Mouse (Mus musculus) lung, postnatal 25 days (tissue): ENCODE measurements around the gene Mob3a.
A peak's percentile ranks its signal among the peaks of the same experiment; 100 is the strongest.

ENCODE experiments used
- DNase-seq: peaks from one replicate; pipeline ENCODE4 v3.0.0; 2022; ENCODE audit warnings: low spot score

The Mob3a gene

DNA sequence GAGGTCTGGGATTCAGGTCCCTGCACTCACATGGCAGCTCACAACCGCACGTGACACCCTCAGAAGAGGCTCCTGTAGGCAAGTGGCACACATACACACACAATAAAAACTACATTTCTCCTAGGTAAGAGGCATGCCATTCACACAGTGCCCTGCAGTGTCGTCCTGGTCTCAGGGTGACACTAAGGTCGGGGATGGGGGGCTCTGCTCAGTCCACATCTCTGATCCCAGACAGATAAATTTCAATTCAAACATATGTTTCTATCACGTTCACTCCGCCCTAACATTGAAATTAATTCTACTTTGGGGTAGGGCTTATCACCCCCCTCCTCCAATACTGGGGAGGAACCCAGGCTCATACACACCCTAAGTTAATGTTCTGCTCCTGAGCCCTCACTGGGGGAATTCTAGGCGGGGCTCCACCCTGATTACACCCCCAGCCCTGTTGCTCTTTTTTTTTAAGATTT is 1.7 kb downstream of the Mob3a start:
- no peak for DNase-seq

GRCm38 (mm10) chr10:80698605-80699004 is 3.2 kb downstream of the Mob3a start:
- DNase-seq: no peak

DNA sequence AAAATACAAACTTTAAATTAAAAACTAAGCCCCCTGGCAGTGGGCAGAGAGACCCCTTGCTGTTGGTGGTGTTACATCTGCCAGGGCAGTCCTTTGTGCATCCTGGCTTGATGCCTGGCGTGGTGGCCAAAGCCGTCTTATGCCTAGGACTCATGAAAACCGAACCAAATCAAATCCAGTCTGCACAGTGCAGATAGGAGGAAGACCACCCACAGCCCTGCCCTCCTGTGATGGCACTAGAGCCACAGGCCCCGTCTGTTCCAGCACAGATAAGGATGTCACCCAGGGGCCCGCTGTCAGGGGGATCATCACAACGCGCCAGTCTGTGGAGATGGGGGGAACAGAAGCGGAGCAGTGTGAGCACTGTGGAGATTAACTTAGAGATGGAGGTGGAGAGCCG is 4.0 kb downstream of the Mob3a start:
- DNase-seq: no peak

GRCm38 (mm10) chr10:80697393-80697787 is 4.4 kb downstream of the Mob3a start:
- no peak for DNase-seq

DNA sequence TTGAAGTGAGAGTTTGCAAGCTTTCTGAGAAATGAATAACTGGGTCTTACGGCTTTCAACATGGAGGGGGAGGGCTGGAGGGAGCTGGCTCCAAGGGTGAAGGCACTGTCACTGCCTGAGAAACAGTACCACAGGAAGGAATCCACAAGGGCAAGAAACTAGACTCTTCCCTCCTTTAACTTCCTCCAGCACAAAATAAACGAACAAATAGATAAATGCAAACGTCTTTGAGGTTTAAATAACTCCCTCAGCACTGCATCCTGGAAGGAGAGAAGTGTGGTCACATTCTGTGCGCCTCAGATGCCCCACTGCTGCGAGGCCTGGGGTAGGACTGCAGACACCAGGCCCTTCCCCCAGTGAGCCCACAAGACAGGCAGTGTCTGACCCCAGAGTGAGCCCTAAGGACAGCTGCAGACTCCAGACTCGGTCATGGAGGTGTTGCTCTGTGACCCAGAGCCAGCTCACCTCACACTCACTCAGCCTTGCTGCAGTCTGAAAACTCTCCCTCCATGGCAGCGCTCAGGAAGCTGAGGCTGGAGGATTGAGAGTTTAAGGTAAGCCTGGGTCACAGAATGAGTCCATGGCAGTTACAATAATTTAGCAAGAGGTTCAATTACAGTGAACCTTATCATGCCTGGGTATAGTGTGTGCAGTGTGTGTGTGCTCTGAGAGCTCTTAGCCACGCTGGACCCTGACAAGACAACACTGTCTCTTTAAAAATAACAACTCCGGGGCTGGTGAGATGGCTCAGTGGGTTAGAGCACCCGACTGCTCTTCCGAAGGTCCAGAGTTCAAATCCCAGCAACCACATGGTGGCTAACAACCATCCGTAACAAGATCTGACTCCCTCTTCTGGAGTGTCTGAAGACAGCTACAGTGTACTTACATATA is 5.0 kb downstream of the Mob3a start:
- DNase-seq: no peak

DNA sequence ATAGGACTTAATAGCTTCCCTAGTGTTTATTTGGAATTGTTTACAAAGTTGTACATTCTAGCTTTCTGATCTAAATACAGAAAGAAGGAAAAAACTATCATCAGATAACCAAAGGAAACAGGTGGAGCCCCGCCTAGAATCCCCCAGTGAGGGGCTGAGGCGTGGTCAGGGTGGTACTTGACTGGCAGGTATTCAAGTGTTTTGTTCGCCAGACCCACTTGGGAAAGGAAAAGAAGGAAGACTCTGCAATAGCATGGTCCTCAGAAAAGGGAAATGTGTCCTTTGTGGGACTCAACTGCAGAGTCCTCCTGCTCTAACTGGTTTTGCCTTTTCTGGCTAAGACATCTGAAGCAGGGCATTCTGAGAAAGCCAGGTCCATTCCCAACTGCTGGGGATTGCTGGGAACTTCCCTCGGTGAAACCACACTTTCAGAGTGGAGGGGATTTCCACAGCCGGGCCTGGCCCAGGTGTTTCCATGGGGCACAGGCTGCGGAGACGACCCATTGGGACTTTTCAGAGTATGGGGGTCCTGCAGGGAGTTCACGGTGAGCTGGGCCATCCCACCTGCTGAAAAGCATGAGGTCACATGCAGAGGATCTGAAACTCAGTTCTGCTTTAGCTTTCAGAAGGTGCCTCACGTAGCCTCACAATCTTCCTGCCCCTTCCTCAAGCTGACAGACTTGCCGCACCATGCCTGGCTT is 5.8 kb downstream of the Mob3a start:
- DNase-seq: peak; percentile 24

- DNase-seq: peak; percentile 92
These were observed 6.6 kb downstream of the Mob3a start for GRCm38 (mm10) chr10:80695186-80695585.

- DNase-seq: no peak
These were observed 7.4 kb downstream of the Mob3a start for GRCm38 (mm10) chr10:80694159-80694938.

DNA sequence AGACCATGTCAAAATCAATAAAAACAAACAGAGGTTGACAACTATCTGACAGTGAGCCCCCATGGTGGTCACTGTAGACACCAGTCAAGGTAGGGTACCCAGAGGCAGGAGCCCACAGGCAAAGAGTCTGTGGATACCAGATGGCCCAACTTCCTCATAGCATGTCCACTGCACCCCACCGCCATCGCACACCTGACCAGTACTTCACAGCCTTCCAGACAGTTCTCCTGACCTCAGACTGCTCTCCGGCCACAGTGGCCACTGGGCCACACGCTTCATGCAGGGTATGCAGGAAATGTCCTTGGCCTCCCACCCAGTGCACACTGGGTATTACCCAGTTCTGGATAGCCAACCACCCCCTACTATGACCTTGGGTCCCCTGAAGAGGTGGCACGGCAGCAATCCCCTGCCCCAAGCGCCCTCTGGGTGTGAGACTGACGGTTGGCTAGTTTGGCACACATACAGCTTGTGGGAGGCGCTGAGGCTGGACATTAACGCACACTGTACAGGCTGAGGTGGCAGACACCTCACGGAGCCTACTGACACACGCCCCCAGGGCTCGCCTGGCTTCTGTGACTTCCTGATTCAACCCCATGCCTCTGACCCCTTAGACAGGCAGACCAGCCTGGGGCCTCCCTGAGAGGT is 8.3 kb downstream of the Mob3a start:
- no peak for DNase-seq

- DNase-seq: peak; percentile 56
These were observed 9.3 kb downstream of the Mob3a start for GRCm38 (mm10) chr10:80692249-80693165.

DNA sequence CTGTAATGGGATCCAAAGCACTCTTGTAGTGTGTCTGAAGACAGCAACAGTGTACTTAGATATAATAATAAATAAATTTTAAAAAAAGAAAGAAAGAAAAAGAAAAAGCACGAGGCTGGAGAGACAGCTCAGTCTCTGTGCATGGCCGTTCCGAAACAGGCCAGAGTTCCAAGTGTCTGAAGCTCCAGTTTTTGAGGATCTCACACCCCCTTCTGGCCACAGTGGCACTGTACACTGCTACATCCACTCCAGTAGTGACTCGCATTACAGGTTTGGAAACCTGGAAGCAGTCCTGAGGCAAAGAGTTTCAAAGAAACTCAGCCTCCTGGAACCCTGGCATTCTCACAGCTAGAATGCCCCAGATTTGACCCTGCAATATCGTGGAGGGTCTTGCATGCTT is 13.9 kb downstream of the Mob3a start:
- peak; percentile 88 for DNase-seq

DNA sequence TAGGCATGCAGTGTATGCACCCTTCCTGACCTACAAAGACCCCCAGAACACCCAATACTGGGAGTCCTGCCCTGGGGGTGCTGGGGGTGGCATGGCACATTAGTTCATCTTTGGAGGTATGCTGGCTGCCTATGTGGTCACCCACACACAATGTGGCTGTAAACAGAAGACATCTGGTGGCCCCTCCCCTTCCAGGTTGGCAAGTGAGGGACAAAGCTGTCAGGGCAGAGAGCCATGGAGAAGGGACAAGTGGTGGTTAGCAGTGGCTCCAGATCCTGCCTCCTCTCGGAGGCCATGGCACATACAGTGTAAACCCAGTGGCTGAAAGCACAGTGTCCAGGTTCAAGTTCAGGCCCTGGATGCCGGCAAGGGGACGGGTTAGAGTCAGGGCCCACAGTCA is 15.2 kb downstream of the Mob3a start:
- no peak for DNase-seq

DNA sequence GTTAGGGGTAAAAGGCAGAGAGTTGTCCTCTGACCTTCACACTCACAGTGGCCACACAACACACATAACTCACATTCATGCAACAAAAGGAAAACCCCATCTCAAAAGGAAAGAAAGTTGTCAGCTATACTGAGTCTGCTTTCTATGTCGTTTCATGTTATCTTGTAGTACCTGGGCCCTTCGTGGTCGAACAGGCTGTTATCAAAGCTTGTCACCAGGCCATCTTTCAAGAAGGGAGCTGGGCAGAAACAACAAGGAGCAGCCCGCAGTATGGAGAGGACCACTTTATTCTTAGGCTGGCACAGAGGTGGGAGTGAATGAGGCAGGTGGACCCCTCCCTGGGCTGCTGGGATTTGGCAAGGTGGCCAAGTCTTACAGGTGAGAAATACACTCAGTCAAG is 16.8 kb downstream of the Mob3a start:
- DNase-seq: no peak

GRCm38 (mm10) chr10:80684214-80684613 is 17.6 kb downstream of the Mob3a start:
- DNase-seq: peak; percentile 88

- DNase-seq: no peak
These were observed 18.1 kb downstream of the Mob3a start for GRCm38 (mm10) chr10:80683647-80684046.

- DNase-seq: no peak
These were observed 19.8 kb downstream of the Mob3a start for GRCm38 (mm10) chr10:80682003-80682402.

DNA sequence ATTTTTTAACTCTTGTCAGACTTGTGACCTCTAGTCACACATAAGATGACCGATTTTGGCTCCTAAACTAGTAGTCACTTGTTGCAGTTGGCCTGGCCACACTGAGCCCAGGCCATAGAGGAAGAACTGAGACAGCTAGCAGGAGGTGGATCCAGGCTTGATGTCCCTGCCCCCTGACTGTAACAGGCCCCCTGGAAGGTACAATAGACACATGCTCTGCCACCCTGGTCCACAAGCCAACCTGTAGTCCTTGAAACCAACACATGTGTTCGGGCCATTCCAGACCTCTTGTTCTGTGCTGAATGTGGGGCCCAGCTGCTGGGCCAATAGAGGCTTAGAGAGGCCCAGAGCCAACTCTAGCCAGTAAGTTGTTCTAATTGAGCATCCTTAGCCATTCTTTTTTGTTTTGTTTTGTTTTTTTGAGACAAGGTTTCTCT is 21.5 kb downstream of the Mob3a start:
- no peak for DNase-seq

DNA sequence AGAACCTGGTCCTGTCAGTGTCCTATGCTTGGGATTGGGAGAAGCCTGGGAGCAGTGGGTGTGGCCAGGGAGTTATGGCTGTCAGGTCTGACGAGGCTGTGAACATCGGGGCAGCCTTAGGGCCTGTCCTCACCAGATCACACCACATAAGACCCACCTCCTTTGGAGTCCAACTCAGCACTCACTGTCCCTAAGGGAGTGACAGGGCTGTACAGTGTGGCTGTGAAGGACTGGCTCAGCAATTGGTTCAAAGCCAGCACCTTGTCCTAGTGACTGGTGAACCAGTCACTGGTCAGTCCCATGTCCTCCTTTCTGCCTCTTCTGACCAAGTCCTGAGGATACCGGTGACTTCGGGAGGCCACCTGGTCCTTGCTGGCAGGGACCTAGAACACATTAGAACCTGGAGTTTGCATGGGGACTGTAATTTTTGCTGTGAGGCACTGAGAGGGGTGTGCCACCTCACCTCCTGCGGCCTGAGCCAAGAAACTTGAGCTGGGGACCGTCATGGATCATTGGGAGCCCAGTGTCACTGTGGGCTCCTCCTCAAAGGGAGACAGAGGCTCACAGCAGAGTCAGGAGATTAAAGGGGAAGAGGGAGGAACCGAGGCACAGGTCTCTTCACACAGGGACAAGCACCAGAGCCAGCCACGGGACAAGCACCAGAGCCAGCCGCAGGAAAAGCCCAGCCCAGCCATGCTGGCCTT is 22.1 kb downstream of the Mob3a start:
- no peak for DNase-seq

- DNase-seq: no peak
These were observed 23.0 kb downstream of the Mob3a start for GRCm38 (mm10) chr10:80678601-80679377.
